ENCODE assay signal across 10 mouse cellular contexts in genomic region chr6:15257393-15257792, GRCm38 (mm10).
DNase-seq lines count a peak whose midpoint lies in the region; ATAC-seq lines count a peak whose summit lies in the region.
"Had no signal": no experiment of that assay in that cellular context is flagged by ENCODE, and none has a peak within 500 bp of the region (broad histone marks: within the 10 kb centered on the region; RNA-seq: fewer than 3 reads in every experiment).

No protein-coding gene starts in this region.

- H3K27me3 ChIP-seq in kidney, embryonic 14.5 days (ENCODE audit: control insufficient read depth, insufficient read depth, low read length) = no peaks in the 10 kb centered on the region
- H3K27me3 ChIP-seq in intestine, embryonic 14.5 days (replicated peaks; ENCODE audit: control insufficient read depth, insufficient read depth, low read length) = no peaks in the 10 kb centered on the region
- H3K27me3 ChIP-seq in liver, embryonic 11.5 days (replicated peaks; ENCODE audit: control insufficient read depth, insufficient read depth, low read length) = no peaks in the 10 kb centered on the region
- H3K27me3 ChIP-seq: megakaryocyte, embryonic 14.5 days had no signal

- H3K36me3 ChIP-seq in kidney, embryonic 14.5 days (ENCODE audit: control insufficient read depth, insufficient read depth, low read length) = no peaks in the 10 kb centered on the region
- no peaks in the 10 kb centered on the region for H3K36me3 ChIP-seq in intestine, embryonic 14.5 days (ENCODE audit: control insufficient read depth, insufficient read depth, low read length)
- H3K36me3 ChIP-seq in liver, embryonic 11.5 days (ENCODE audit: control insufficient read depth, insufficient read depth, low read length) = no peaks in the 10 kb centered on the region

- no peak overlapping the region for H3K4me3 ChIP-seq in kidney, embryonic 14.5 days (ENCODE audit: low read length)
- H3K4me3 ChIP-seq in intestine, embryonic 14.5 days (ENCODE audit: low read depth, low read length) = no peak overlapping the region
- H3K4me3 ChIP-seq in liver, embryonic 11.5 days (ENCODE audit: low read depth, low read length) = no peak overlapping the region
- H3K4me3 ChIP-seq: megakaryocyte, embryonic 14.5 days had no signal

- 24% methylated on average over 7 of the region's 7 CpGs for WGBS in kidney, embryonic 14.5 days
- 8% methylated on average over 7 of the region's 7 CpGs for WGBS in intestine, embryonic 14.5 days
- WGBS in liver, embryonic 11.5 days = 30% methylated on average over 7 of the region's 7 CpGs

- H3K4me2 ChIP-seq in kidney, embryonic 14.5 days (replicated peaks; ENCODE audit: low read depth, low read length) = 0 out of 2 replicates have a peak overlapping the region, but pooled peaks have one; percentile 11
- H3K4me2 ChIP-seq in intestine, embryonic 14.5 days (ENCODE audit: low read length) = peak overlapping the region; percentile 37
- no peak overlapping the region for H3K4me2 ChIP-seq in liver, embryonic 11.5 days

- no peak overlapping the region for H3K27ac ChIP-seq in kidney, embryonic 14.5 days (ENCODE audit: low read depth, low read length)
- H3K27ac ChIP-seq in intestine, embryonic 14.5 days (ENCODE audit: low read depth) = peak overlapping the region; percentile 22; the same call in 1 of the 2 replicates
- no peak overlapping the region for H3K27ac ChIP-seq in liver, embryonic 11.5 days (ENCODE audit: low read depth, low read length)

- no peaks in the 10 kb centered on the region for H3K9me3 ChIP-seq in kidney, embryonic 14.5 days (ENCODE audit: control insufficient read depth, low read length)
- H3K9me3 ChIP-seq in intestine, embryonic 14.5 days (ENCODE audit: control insufficient read depth, low read length) = no peaks in the 10 kb centered on the region
- no peaks in the 10 kb centered on the region for H3K9me3 ChIP-seq in liver, embryonic 11.5 days (ENCODE audit: control insufficient read depth, low read length)
- H3K9me3 ChIP-seq: megakaryocyte, embryonic 14.5 days had no signal

- ATAC-seq in kidney, embryonic 14.5 days (ENCODE audit: low FRiP score, low TSS enrichment) = no peak; the same call in 1 of the 2 replicates
- ATAC-seq in intestine, embryonic 14.5 days (replicated peaks; ENCODE audit: low FRiP score, low TSS enrichment, low read depth) = no peak
- ATAC-seq in liver, embryonic 11.5 days (replicated peaks; ENCODE audit: low FRiP score) = no peak
- ATAC-seq: Patski had no signal

- no peak overlapping the region for H3K9ac ChIP-seq in kidney, embryonic 14.5 days (ENCODE audit: low read depth, low read length)
- no peak overlapping the region for H3K9ac ChIP-seq in intestine, embryonic 14.5 days (ENCODE audit: low read length)
- H3K9ac ChIP-seq in liver, embryonic 11.5 days (ENCODE audit: low read depth, low read length) = no peak overlapping the region

- no peak for DNase-seq in kidney, adult 18-20 months
- DNase-seq in NIH3T3 (ENCODE audit: low read depth) = peak; percentile 23
- peak; percentile 43 for DNase-seq in fibroblast of lung, adult 2 months (ENCODE audit: low read depth)
- DNase-seq in intestine, embryonic 14.5 days (ENCODE audit: low spot score) = no peak
- no peak for DNase-seq in thymus, postnatal 14 days
- no peak for DNase-seq in liver, embryonic 11.5 days (ENCODE audit: low spot score)
- DNase-seq in retina, embryonic 14.5 days (ENCODE audit: low spot score) = no peak

- H3K4me1 ChIP-seq in kidney, embryonic 14.5 days (ENCODE audit: control insufficient read depth, insufficient read depth, low read length) = no peaks in the 10 kb centered on the region
- H3K4me1 ChIP-seq in intestine, embryonic 14.5 days (replicated peaks; ENCODE audit: control insufficient read depth, insufficient read depth, low read length) = peaks cover 11% of the 10 kb centered on the region; the same call in 1 of the 2 replicates
- no peaks in the 10 kb centered on the region for H3K4me1 ChIP-seq in liver, embryonic 11.5 days (replicated peaks; ENCODE audit: control insufficient read depth, insufficient read depth, low read length)
- H3K4me1 ChIP-seq: megakaryocyte, embryonic 14.5 days had no signal

Comparison
In these comparisons a context has a peak if more than half of its experiments do, and no peak if none do; other contexts are left out.
1. DNase-seq: peak in NIH3T3 (single experiment) and fibroblast of lung, adult 2 months (single experiment); none in kidney, adult 18-20 months (single experiment), intestine, embryonic 14.5 days (single experiment), thymus, postnatal 14 days (single experiment), liver, embryonic 11.5 days (single experiment) and retina, embryonic 14.5 days (single experiment).